Mouse (Mus musculus): ENCODE measurements around the gene Hspb9. TPM values are rescaled to one million over a fixed set of nuclear protein-coding genes. Genes with fewer than 3 reads are reported as not detected.

Hspb9 gene
- polyA plus RNA-seq, 1 experiment from 2014 or later, result not detected

DNA sequence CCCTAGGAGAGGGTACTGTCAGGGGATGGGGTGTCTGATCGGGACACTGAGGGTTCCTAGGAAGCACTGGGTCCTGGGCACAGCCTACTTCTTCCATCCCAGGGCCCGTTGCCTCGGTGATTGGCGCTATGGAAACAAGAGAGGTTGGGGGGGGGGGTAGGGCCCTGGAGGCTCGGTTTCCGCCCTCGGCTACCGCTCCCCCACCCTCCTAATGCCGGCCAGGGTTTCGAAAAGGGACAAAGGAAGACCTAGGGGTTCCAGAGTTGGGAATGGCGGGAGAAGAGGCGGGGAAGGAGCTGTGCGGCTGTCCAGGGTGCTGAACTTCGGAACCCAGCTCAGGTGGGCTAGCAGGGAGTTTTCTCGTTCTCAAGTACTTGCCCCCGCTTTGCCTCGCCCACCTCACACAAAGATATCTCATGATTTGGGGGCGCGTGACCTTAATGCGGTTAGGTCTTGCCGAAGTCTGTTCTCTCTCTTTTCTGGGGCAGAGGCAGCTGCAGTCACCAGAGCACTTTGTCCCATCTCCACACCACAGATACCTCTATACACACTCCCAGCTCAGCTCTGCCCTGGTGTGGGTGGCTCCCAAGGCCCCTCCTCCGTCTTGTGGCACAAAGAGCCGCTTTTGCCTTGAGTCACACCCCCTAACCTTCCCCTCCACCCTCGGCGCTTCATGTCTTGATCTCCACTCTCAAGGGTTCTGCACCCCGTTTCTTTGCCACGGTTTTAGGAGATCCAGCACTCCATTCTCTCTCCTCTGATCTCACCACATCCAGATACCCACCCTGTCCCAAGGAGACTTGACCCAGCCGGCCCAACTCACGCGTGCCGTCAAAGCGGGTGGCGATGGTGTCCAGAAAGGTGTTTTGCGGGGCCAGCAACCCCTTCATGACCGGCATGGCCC lies 45.3 kb downstream of the Hspb9 start:
- Histone ChIP-seq H3K36me3 (replicated peaks; ENCODE audit: control insufficient read depth, insufficient read depth, low read depth, low read length) (no peaks in the 10 kb centered on the region), H3K27ac (replicated peaks; ENCODE audit: low read depth, low read length) (no peak overlapping the region), H3K9me3 (replicated peaks; ENCODE audit: control insufficient read depth, low read length) (no peaks in the 10 kb centered on the region), H3K4me1 (ENCODE audit: control insufficient read depth, insufficient read depth, low read length) (peaks cover 9% of the 10 kb centered on the region), H3K9ac (replicated peaks; ENCODE audit: low read length) (peak overlapping the region; percentile 18; the same call in 1 of the 2 replicates), H3K4me3 (ENCODE audit: low read depth, low read length) (peak overlapping the region; percentile 27), H3K4me2 (ENCODE audit: low read depth, low read length) (peak overlapping the region; percentile 62), H3K27me3 (ENCODE audit: control insufficient read depth, insufficient read depth, low read length) (peaks cover 28% of the 10 kb centered on the region)
- 2% methylated on average over 31 of the region's 35 CpGs for WGBS
- ATAC-seq (replicated peaks; ENCODE audit: insufficient number of reproducible peaks, low FRiP score, low TSS enrichment, low read depth) (peak; percentile 61), DNase-seq (ENCODE audit: low spot score) (peak; percentile 85)

DNA sequence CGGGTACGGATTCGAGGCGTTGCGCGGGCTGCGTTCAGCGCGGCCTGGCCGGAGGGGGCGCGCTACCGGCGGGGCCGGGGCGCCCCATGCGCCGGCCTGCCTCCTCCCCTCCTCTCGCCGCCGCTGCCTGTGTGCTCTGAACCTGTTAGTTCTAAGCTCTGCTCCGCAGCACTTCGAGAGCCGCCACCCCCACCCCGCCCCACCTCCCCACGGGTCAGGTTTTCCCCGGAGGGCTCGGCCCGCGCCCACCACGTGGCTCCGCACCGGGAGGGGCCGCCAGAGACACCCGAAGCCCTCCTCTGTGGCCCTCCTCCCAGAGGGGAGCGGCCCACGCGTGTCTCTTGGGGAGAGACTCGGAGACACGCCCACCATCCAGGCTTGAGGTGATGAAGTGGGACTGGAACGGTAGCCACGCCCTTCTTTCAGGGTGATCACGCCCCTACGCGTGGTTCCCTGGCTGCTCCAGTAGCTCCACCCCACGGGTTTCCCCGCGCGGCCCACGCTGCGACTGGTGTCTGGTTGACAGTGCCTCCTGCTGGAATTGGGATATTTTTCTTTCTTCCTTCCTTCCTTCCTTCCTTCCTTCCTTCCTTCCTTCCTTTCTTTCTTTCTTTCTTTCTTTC lies 46.1 kb downstream of the Hspb9 start, which contains the start of gene Kcnh4:
TSS of gene Kcnh4 (minus strand) at position 332 of the 623 bp plus-strand sequence.
- WGBS, result 1% methylated on average over 46 of the region's 51 CpGs

DNA sequence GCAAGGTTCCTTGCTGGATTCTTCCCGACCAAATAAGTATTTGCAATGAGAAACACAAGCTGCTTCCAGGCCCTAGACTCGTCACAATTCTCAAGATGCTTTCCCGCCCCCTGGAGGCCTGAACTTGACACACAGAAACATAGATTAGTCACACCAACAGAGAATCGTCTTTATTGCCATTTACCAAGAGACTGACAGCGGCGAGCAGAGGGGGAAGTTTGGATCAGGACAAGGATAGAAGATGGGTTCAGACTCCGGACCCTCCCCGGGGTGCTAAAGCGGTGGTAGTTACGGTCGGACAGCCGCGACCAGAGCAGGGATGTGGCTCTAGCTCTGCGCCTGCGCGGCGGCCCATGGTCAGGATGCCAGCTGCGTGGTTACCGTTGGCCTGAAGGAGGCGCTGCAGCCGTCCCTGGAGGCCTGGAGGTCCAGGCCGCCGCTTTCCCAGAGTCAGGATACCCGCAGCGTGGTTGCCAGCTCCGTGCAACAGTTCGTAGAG lies 47.9 kb downstream of the Hspb9 start:
- H3K9me3 ChIP-seq (replicated peaks; ENCODE audit: control insufficient read depth, low read length), result no peaks in the 10 kb centered on the region
- peaks cover 9% of the 10 kb centered on the region for H3K4me1 ChIP-seq (ENCODE audit: control insufficient read depth, insufficient read depth, low read length)
- no peaks in the 10 kb centered on the region for H3K36me3 ChIP-seq (replicated peaks; ENCODE audit: control insufficient read depth, insufficient read depth, low read depth, low read length)
- H3K27me3 ChIP-seq (ENCODE audit: control insufficient read depth, insufficient read depth, low read length), result peaks cover 28% of the 10 kb centered on the region
- ATAC-seq (replicated peaks; ENCODE audit: insufficient number of reproducible peaks, low FRiP score, low TSS enrichment, low read depth) (0 out of 2 replicates have a peak, but pooled peaks have one; percentile 50), DNase-seq (ENCODE audit: low spot score) (peak; percentile 87)
- peak overlapping the region; percentile 47 for H3K9ac ChIP-seq (replicated peaks; ENCODE audit: low read length)
- peak overlapping the region; percentile 80 for H3K4me2 ChIP-seq (ENCODE audit: low read depth, low read length)
- H3K27ac ChIP-seq (replicated peaks; ENCODE audit: low read depth, low read length), result no peak overlapping the region
- WGBS, result under 1% methylated on average over 27 of the region's 27 CpGs
- peak overlapping the region; percentile 33 for H3K4me3 ChIP-seq (ENCODE audit: low read depth, low read length)

More for the DNA sequence above, 46.1 kb downstream of the Hspb9 start, which contains the start of gene Kcnh4:
- Histone ChIP-seq H3K9ac (replicated peaks; ENCODE audit: low read length) (peak within 1 kb of the TSS; percentile 18; the same call in 1 of the 2 replicates), H3K4me3 (ENCODE audit: low read depth, low read length) (peak within 1 kb of the TSS; percentile 27), H3K27me3 (ENCODE audit: control insufficient read depth, insufficient read depth, low read length) (peaks cover 28% of the 10 kb centered on the region), H3K4me2 (ENCODE audit: low read depth, low read length) (peak within 1 kb of the TSS; percentile 62), H3K4me1 (ENCODE audit: control insufficient read depth, insufficient read depth, low read length) (peaks cover 9% of the 10 kb centered on the region), H3K9me3 (replicated peaks; ENCODE audit: control insufficient read depth, low read length) (no peaks in the 10 kb centered on the region), H3K27ac (replicated peaks; ENCODE audit: low read depth, low read length) (no peak within 1 kb of the TSS), H3K36me3 (replicated peaks; ENCODE audit: control insufficient read depth, insufficient read depth, low read depth, low read length) (no peaks in the 10 kb centered on the region)
- DNase-seq (ENCODE audit: low spot score), result peak; percentile 47
- 0 out of 2 replicates have a peak, but pooled peaks have one; percentile 20 for ATAC-seq (replicated peaks; ENCODE audit: insufficient number of reproducible peaks, low FRiP score, low TSS enrichment, low read depth)

DNA sequence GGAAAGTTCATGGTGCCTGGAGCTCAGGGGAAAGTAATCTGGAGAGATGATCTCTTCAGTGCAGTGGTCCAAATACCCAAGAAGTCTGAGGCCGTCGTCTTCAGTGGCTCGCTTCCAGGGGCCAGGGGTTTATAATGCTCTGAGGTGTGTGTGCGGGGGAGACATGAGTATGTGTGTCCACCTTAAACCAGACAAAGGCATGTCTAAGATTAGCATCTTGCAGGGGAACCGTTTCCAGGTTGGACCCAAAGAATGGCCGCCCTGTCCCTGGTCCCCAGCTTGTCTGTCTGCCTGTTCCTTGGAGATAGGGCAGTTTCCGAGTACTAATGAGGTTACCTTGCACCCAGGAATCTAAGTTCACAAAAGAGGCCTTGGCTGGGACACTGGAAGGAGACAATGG lies 49.2 kb downstream of the Hspb9 start, which contains the start of gene Hcrt:
TSS of gene Hcrt (minus strand) at position 101 of the 400 bp plus-strand sequence.
- Histone ChIP-seq H3K36me3 (replicated peaks; ENCODE audit: control insufficient read depth, insufficient read depth, low read depth, low read length) (no peaks in the 10 kb centered on the region), H3K4me1 (ENCODE audit: control insufficient read depth, insufficient read depth, low read length) (peaks cover 9% of the 10 kb centered on the region), H3K27me3 (ENCODE audit: control insufficient read depth, insufficient read depth, low read length) (peaks cover 28% of the 10 kb centered on the region), H3K9ac (replicated peaks; ENCODE audit: low read length) (peak within 1 kb of the TSS; percentile 47), H3K27ac (replicated peaks; ENCODE audit: low read depth, low read length) (no peak within 1 kb of the TSS), H3K4me2 (ENCODE audit: low read depth, low read length) (peak within 1 kb of the TSS; percentile 80), H3K4me3 (ENCODE audit: low read depth, low read length) (peak within 1 kb of the TSS; percentile 33), H3K9me3 (replicated peaks; ENCODE audit: control insufficient read depth, low read length) (no peaks in the 10 kb centered on the region)
- DNase-seq (ENCODE audit: low spot score) (no peak), ATAC-seq (replicated peaks; ENCODE audit: insufficient number of reproducible peaks, low FRiP score, low TSS enrichment, low read depth) (no peak)
- WGBS, result 83% methylated on average over 7 of the region's 7 CpGs

Other genes starting within 250 kb of the Hspb9 start
- 13.1 and 13.2 TPM in 2 replicates for gene Klhl11, start 241.1 kb upstream of the Hspb9 start, polyA plus RNA-seq (2014; fragmentation: Nextera tagmentation; extraction: Ambion mirVana)
- 200 and 210 TPM in 2 replicates for gene Acly, start 185.8 kb upstream of the Hspb9 start, polyA plus RNA-seq (2014; fragmentation: Nextera tagmentation; extraction: Ambion mirVana)
- 0.79 and 1.4 TPM in 2 replicates for gene Ttc25, start 168.2 kb upstream of the Hspb9 start, polyA plus RNA-seq (2014; fragmentation: Nextera tagmentation; extraction: Ambion mirVana)
- 20.0 and 23.6 TPM in 2 replicates for gene Cnp, start 138.9 kb upstream of the Hspb9 start, polyA plus RNA-seq (2014; fragmentation: Nextera tagmentation; extraction: Ambion mirVana)
- 79.5 and 93.0 TPM in 2 replicates for gene Nkiras2, start 94.6 kb upstream of the Hspb9 start, polyA plus RNA-seq (2014; fragmentation: Nextera tagmentation; extraction: Ambion mirVana)
- 80.0 and 83.9 TPM in 2 replicates for gene Dnajc7, start 93.7 kb upstream of the Hspb9 start, polyA plus RNA-seq (2014; fragmentation: Nextera tagmentation; extraction: Ambion mirVana)
- gene Zfp385c, start 21.4 kb upstream of the Hspb9 start, polyA plus RNA-seq (2014; fragmentation: Nextera tagmentation; extraction: Ambion mirVana), result 0.53 and 1.2 TPM in 2 replicates
- gene Dhx58, start 9.6 kb upstream of the Hspb9 start, polyA plus RNA-seq (2014; fragmentation: Nextera tagmentation; extraction: Ambion mirVana), result 1.2 and 1.8 TPM in 2 replicates
- gene Kat2a, start 1.4 kb upstream of the Hspb9 start, polyA plus RNA-seq (2014; fragmentation: Nextera tagmentation; extraction: Ambion mirVana), result 49.9 and 55.9 TPM in 2 replicates
- gene Rab5c, start 24.4 kb downstream of the Hspb9 start, polyA plus RNA-seq (2014; fragmentation: Nextera tagmentation; extraction: Ambion mirVana), result 76.6 and 86.1 TPM in 2 replicates
- 0.50 and 0.56 TPM in 2 replicates for gene Kcnh4, start 46.1 kb downstream of the Hspb9 start, polyA plus RNA-seq (2014; fragmentation: Nextera tagmentation; extraction: Ambion mirVana)
- not detected in 2 replicates for gene Hcrt, start 49.1 kb downstream of the Hspb9 start, polyA plus RNA-seq (2014; fragmentation: Nextera tagmentation; extraction: Ambion mirVana)
- 1.4 and 1.5 TPM in 2 replicates for gene Ghdc, start 57.1 kb downstream of the Hspb9 start, polyA plus RNA-seq (2014; fragmentation: Nextera tagmentation; extraction: Ambion mirVana)
- gene Stat5b, start 136.9 kb downstream of the Hspb9 start, polyA plus RNA-seq (2014; fragmentation: Nextera tagmentation; extraction: Ambion mirVana), result 17.9 and 18.1 TPM in 2 replicates
- gene Stat5a, start 145.5 kb downstream of the Hspb9 start, polyA plus RNA-seq (2014; fragmentation: Nextera tagmentation; extraction: Ambion mirVana), result 1.6 and 1.9 TPM in 2 replicates
- gene Stat3, start 225.7 kb downstream of the Hspb9 start, polyA plus RNA-seq (2014; fragmentation: Nextera tagmentation; extraction: Ambion mirVana), result 22.5 and 23.5 TPM in 2 replicates